Mouse (Mus musculus): ENCODE data around the gene Olfr323. TPM values are rescaled to one million over a fixed set of nuclear protein-coding genes. Genes with fewer than 3 reads are reported as not detected.
A peak's percentile ranks its signal among the peaks of the same experiment; 100 is the strongest.

Gene Olfr323
- polyA plus RNA-seq (2012; rRNA removed): 0.58 TPM in 1 of 2 replicates, not detected in the other

- 84% methylated on average over 5 of the region's 5 CpGs for WGBS
- H3K36me3 ChIP-seq (ENCODE audit: control insufficient read depth, insufficient read depth, low read length): no peaks in the 10 kb centered on the region
Measured at GRCm38 (mm10) chr11:58630401-58630800, at the start of gene Olfr323. Gene Olfr323, minus strand, starts transcription at chr11:58630501.

GRCm38 (mm10) chr11:58671825-58672224 is 41.5 kb upstream of the Olfr323 start:
- DNase-seq: no peak
- WGBS: 56% methylated on average over 4 of the region's 4 CpGs
- H3K27ac ChIP-seq (ENCODE audit: control insufficient read depth, insufficient read depth, low read length): no peak overlapping the region

More at GRCm38 (mm10) chr11:58630401-58630800, at the start of gene Olfr323:
- Histone ChIP-seq H3K27me3 (ENCODE audit: control insufficient read depth, insufficient read depth, low read length) (no peaks in the 10 kb centered on the region), H3K27ac (ENCODE audit: control insufficient read depth, insufficient read depth, low read length) (no peak within 1 kb of the TSS), H3K4me3 (ENCODE audit: control insufficient read depth, insufficient read depth, low read length) (no peak within 1 kb of the TSS), H3K4me1 (replicated peaks; ENCODE audit: control insufficient read depth, insufficient read depth, low read length) (no peaks in the 10 kb centered on the region)
- DNase-seq: no peak
- TF ChIP-seq CTCF (IDR thresholded peaks at IDR 0.05; ENCODE audit: borderline replicate concordance, control insufficient read depth, extremely low read depth, insufficient read depth, low read length, poor library complexity) (no peak), POLR2A (IDR thresholded peaks at IDR 0.05; ENCODE audit: control insufficient read depth, extremely low read depth, insufficient read depth, low read length, poor library complexity) (no peak)

GRCm38 (mm10) chr11:58669252-58669651 is 39.0 kb upstream of the Olfr323 start:
- H3K27ac ChIP-seq (ENCODE audit: control insufficient read depth, insufficient read depth, low read length): no peak overlapping the region
- no peaks in the 10 kb centered on the region for H3K36me3 ChIP-seq (ENCODE audit: control insufficient read depth, insufficient read depth, low read length)
- no peaks in the 10 kb centered on the region for H3K4me1 ChIP-seq (replicated peaks; ENCODE audit: control insufficient read depth, insufficient read depth, low read length)
- no peak for TF ChIP-seq POLR2A (IDR thresholded peaks at IDR 0.05; ENCODE audit: control insufficient read depth, extremely low read depth, insufficient read depth, low read length, poor library complexity)
- no peak for TF ChIP-seq CTCF (IDR thresholded peaks at IDR 0.05; ENCODE audit: borderline replicate concordance, control insufficient read depth, extremely low read depth, insufficient read depth, low read length, poor library complexity)
- no peaks in the 10 kb centered on the region for H3K27me3 ChIP-seq (ENCODE audit: control insufficient read depth, insufficient read depth, low read length)
- no peak for DNase-seq
- no peak overlapping the region for H3K4me3 ChIP-seq (ENCODE audit: control insufficient read depth, insufficient read depth, low read length)

More at GRCm38 (mm10) chr11:58671825-58672224, 41.5 kb upstream of the Olfr323 start:
- Histone ChIP-seq H3K4me3 (ENCODE audit: control insufficient read depth, insufficient read depth, low read length) (no peak overlapping the region), H3K4me1 (replicated peaks; ENCODE audit: control insufficient read depth, insufficient read depth, low read length) (no peaks in the 10 kb centered on the region), H3K36me3 (ENCODE audit: control insufficient read depth, insufficient read depth, low read length) (no peaks in the 10 kb centered on the region), H3K27me3 (ENCODE audit: control insufficient read depth, insufficient read depth, low read length) (no peaks in the 10 kb centered on the region)
- no peak for TF ChIP-seq POLR2A (IDR thresholded peaks at IDR 0.05; ENCODE audit: control insufficient read depth, extremely low read depth, insufficient read depth, low read length, poor library complexity)
- TF ChIP-seq CTCF (IDR thresholded peaks at IDR 0.05; ENCODE audit: borderline replicate concordance, control insufficient read depth, extremely low read depth, insufficient read depth, low read length, poor library complexity): no peak

GRCm38 (mm10) chr11:58658596-58658995 is 28.3 kb upstream of the Olfr323 start, which contains the start of gene Olfr322:
Gene Olfr322, plus strand, starts transcription at chr11:58658782.
- TF ChIP-seq POLR2A (IDR thresholded peaks at IDR 0.05; ENCODE audit: control insufficient read depth, extremely low read depth, insufficient read depth, low read length, poor library complexity) (no peak), CTCF (IDR thresholded peaks at IDR 0.05; ENCODE audit: borderline replicate concordance, control insufficient read depth, extremely low read depth, insufficient read depth, low read length, poor library complexity) (no peak)
- Histone ChIP-seq H3K27me3 (ENCODE audit: control insufficient read depth, insufficient read depth, low read length) (no peaks in the 10 kb centered on the region), H3K4me3 (ENCODE audit: control insufficient read depth, insufficient read depth, low read length) (no peak within 1 kb of the TSS), H3K4me1 (replicated peaks; ENCODE audit: control insufficient read depth, insufficient read depth, low read length) (no peaks in the 10 kb centered on the region), H3K36me3 (ENCODE audit: control insufficient read depth, insufficient read depth, low read length) (no peaks in the 10 kb centered on the region), H3K27ac (ENCODE audit: control insufficient read depth, insufficient read depth, low read length) (no peak within 1 kb of the TSS)
- DNase-seq: no peak
- WGBS: 88% methylated on average over 4 of the region's 4 CpGs

- Histone ChIP-seq H3K36me3 (ENCODE audit: control insufficient read depth, insufficient read depth, low read length) (no peaks in the 10 kb centered on the region), H3K4me1 (replicated peaks; ENCODE audit: control insufficient read depth, insufficient read depth, low read length) (no peaks in the 10 kb centered on the region), H3K27ac (ENCODE audit: control insufficient read depth, insufficient read depth, low read length) (no peak overlapping the region), H3K4me3 (ENCODE audit: control insufficient read depth, insufficient read depth, low read length) (no peak overlapping the region), H3K27me3 (ENCODE audit: control insufficient read depth, insufficient read depth, low read length) (no peaks in the 10 kb centered on the region)
- WGBS: 95% methylated on average over 3 of the region's 3 CpGs
- DNase-seq: no peak
- no peak for TF ChIP-seq CTCF (IDR thresholded peaks at IDR 0.05; ENCODE audit: borderline replicate concordance, control insufficient read depth, extremely low read depth, insufficient read depth, low read length, poor library complexity)
- TF ChIP-seq POLR2A (IDR thresholded peaks at IDR 0.05; ENCODE audit: control insufficient read depth, extremely low read depth, insufficient read depth, low read length, poor library complexity): no peak
Measured at GRCm38 (mm10) chr11:58655151-58655550, 24.9 kb upstream of the Olfr323 start.

- WGBS: 30% methylated on average over 6 of the region's 6 CpGs
- DNase-seq: peak; percentile 68
- H3K27ac ChIP-seq (ENCODE audit: control insufficient read depth, insufficient read depth, low read length): no peak overlapping the region
- TF ChIP-seq POLR2A (IDR thresholded peaks at IDR 0.05; ENCODE audit: control insufficient read depth, extremely low read depth, insufficient read depth, low read length, poor library complexity): no peak
- TF ChIP-seq CTCF (IDR thresholded peaks at IDR 0.05; ENCODE audit: borderline replicate concordance, control insufficient read depth, extremely low read depth, insufficient read depth, low read length, poor library complexity): peak; percentile 83; the same call in 1 of the 2 replicates
- no peaks in the 10 kb centered on the region for H3K4me1 ChIP-seq (replicated peaks; ENCODE audit: control insufficient read depth, insufficient read depth, low read length)
- H3K36me3 ChIP-seq (ENCODE audit: control insufficient read depth, insufficient read depth, low read length): no peaks in the 10 kb centered on the region
- H3K4me3 ChIP-seq (ENCODE audit: control insufficient read depth, insufficient read depth, low read length): no peak overlapping the region
- peaks cover 3% of the 10 kb centered on the region; the same call in 1 of the 2 replicates for H3K27me3 ChIP-seq (ENCODE audit: control insufficient read depth, insufficient read depth, low read length)
Measured at GRCm38 (mm10) chr11:58643350-58643749, 13.0 kb upstream of the Olfr323 start.

All from thymus, adult 2 months (tissue).